Mouse (Mus musculus) 3T3-L1 (cell line): Measurements from ENCODE around the gene Sdad1.

ENCODE experiments used
- DNase-seq: peaks from one replicate; pipeline ENCODE4 v3.0.0-alpha.2; 2015; ENCODE audit warnings: low read depth, low spot score

Sdad1 gene

GRCm38 (mm10) chr5:92240769-92241168, 69.5 kb downstream of the Sdad1 start:
- DNase-seq, result no peak

GRCm38 (mm10) chr5:92239333-92240232, 70.7 kb downstream of the Sdad1 start:
- DNase-seq, result peak; percentile 92

GRCm38 (mm10) chr5:92234939-92235557, 75.2 kb downstream of the Sdad1 start:
- DNase-seq, result peak; percentile 49
